Mouse (Mus musculus) ZHBTc4 (cell line): ENCODE results near the gene Ppp1r27.

Source experiments
- DNase-seq: peaks from one replicate; pipeline ENCODE4 v3.0.0-alpha.2; 2011; ENCODE audit warnings: low read depth, low spot score

Ppp1r27 gene

DNA sequence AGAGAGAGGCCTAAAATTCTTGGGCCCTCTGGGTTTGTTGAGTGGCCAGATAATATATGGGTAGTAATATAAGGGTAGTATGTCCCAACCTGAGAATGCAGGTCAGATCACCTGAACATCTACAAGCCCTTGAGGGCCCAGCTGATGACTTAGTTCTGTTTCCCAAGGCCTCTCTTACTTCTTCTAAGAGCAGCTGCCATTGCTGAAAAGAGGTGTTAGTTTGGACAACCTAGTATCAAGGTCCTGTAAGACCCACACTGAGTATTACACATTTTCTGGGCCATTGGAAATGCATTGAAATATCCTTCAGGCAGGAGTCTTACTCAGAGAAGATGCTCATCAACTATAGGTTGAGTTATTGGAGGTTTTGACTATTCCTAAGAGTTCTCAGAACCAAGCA is 25.0 kb upstream of the Ppp1r27 start:
- no peak for DNase-seq

DNA sequence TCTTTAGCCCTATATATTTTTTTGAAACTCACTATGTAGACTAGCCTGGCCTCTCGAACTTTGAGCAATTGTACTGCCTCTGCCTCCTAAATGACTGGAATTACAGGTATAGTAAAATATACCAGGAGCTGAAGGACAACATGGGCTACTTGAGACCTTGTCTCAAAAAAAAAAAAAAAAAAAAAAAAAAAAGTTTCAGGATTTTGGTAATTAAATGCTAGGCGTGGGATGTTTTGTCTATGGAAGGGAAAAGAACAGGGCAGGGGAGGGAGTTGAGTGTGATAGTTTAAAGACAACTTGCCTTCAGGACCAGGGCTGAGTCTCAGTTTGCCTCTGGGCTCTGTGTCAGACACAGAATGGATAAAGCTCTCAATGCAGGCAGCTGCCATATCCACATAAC is 24.1 kb upstream of the Ppp1r27 start:
- DNase-seq: no peak

DNA sequence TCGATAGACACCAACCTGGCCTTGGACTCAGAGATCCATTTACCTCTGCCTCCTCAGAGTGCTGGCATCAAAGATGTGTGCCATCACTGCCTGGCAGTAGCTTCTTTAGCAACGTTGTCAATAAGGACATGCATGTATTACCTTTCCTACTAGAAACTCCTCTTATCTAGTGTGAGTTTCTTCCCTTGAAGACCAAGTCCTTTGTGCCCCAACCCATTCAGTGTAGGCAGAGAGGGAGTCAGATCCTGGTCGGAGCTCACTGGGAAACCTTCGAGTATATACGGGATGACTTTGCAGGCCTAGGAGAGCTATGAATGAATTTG is 23.3 kb upstream of the Ppp1r27 start:
- no peak for DNase-seq

DNA sequence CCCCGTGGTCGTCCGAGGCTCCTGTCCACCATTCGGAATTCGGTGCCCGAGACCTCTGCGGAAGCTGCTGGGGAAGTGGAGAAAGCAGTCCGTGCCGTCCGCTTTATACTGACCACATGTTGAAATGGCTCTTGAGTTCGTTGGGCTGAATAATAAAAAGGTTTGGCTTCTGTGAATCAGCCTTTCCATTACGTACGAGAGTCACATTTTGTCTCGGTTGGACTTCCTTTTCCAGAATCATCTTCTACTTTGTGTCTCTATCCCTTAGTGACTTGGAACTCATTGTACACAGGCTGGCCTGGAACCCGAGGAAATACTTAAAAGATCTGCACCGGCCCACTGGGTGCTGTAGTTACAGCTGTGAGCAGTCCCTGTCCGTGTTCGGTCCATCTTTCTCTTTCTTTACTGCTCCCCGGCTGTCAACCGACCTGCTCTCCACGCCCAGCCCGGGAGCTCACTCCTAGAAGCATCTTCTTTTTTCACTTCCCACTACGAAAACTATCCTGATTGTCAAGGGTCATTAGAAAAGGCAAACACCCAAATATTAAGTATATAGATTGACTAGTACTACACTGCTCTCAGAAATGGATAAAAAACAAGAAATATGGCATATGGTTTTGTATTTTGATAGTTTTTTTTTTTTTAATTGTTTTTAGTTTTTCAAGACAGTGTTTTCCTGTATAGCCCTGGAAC is 22.8 kb upstream of the Ppp1r27 start:
- DNase-seq: peak; percentile 32

DNA sequence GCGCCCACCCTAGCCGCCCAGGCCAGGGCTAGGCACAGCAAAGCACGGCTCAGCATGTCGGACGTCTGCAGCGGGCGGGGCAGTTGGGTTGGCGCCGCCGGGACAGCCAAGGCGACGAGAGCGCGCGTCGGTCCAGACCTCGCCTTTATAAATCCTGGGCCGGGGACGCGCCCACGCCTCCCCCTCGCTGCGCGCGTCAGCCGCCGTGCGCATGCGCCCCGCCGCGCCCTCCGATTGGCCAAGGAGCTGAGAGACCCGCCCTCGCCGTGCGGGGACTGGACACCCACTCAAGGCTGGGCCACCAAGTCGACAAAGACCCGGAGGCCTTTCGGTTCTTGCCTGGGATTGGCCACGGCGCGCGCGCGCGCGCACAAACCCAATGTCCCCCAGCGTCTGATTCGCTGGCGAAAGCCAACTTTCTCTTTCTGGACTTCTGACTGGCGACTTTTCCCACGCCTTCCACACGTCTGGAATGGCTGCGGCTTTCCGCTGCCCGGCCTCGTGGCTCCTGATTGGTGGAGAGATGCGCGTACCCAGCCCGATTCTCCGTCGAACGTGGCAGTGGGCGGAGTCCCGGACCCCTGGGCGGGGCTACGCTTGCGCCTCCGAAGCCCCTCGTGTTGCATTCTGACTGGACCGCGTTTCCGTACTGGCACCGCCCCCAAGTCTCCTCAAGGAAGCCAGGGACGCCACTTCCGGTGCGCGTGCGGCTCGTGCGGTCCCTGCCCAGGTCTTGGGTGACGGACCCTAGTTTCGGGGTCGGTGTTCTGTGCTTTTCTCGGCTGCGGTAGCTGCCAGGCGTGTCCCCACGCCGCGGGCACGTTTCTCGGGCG is 22.0 kb upstream of the Ppp1r27 start, which contains the start of gene P4hb:
Gene P4hb (minus strand): TSS at position 502 of the 833 bp plus-strand sequence.
- DNase-seq: peak; percentile 100

DNA sequence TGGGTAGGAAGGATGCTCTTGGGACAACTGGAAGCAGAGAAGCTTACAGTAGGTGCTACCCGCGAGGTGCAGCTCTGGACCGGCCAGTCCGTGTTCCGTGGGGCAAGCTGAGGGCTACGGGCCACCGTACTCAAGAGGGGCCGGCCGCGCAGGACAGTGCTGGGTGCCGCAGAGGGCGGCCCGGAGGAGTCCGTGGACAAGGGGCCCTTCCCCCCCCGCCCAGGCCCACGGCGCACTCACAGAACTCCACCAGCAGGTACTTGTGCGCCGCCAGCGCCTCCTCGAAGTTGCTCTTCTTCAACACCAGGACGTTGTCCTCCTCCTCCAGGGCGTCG is 21.5 kb upstream of the Ppp1r27 start:
- no peak for DNase-seq

DNA sequence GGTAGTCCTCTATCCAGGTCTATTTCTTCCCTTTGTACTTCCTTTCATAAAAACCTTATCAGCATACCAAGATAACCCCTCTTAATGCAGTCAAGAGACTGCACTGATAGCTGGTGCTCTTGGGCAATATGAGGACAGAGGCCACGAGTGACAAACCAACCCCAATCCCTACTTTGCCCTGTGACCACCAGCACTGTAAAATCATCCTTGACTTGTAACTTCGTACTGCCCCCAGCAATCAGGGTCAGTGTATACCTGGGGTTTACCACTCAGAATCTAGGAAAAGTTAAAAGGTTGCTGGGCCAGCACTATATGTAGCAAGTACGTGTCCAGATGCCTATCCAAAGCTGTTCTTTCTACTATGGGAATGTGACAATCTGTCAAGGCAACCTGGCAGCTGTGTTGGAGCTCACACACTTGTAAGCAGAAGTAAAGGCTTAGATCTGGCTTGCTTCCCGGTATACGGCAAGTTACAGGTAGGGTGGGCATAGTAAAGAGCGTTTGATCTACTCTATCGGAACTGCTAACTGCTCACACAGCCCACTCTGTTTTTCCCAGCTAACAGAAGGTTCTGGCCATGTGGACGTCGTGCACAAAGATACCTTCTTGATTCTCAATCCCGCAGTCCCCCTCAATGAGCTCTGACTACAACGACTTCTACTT is 21.0 kb upstream of the Ppp1r27 start:
- DNase-seq: no peak

DNA sequence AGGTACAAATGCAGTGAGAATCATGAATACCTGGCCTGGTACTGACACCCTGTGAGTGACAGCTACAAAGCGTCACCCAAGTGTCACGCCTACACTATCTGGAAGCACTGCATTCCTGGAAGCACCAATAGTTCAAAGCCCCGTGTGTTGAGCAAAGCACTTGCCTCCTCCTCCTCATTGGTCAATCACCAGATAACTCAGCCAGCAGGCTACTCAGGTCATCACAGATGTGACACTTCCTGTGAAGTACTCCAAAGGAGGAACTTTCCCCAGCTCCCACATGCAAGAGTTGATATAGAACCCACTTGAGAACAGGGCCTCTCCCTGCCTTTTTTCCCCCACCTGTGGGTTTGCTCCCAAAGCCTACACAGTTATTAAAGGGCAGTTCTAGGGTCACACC is 20.2 kb upstream of the Ppp1r27 start:
- DNase-seq: no peak

DNA sequence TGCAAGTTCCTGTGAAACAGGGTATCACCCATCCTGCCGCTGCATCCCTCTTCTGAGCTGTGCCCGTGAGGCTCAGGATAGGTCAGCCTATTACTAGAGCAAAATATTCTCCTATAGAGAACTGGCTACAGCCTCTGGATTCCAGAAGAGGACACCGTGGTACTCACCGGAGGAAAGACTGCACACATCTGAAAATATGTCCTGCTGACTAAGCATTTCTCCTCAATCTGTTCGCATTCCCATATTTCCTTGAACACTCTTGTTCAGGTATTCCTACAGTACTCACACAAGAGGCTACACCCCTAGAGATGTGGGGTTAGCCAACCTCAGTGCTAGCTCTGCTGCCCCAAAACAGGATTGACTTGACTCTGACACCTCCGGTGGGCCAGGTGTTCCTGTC is 17.4 kb upstream of the Ppp1r27 start:
- no peak for DNase-seq

DNA sequence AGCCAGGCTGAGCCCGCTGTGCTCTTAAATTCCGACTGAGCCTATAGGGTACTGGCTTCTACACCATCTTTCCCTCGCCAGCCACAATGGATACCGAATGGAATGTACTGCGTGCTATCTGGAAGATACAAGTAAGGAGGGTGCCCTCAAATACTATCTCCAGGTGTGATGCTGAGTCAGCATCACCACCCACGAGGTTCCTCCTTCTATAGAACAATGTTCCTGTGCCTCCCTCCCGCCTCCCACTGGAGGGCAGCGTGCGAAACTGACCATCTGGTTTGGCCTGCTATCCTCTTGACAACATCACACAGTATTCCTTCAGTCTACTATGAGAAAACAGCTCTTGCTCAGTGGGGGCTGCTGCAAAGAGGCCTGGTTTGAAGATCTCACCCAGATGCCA is 14.2 kb upstream of the Ppp1r27 start:
- DNase-seq: no peak

DNA sequence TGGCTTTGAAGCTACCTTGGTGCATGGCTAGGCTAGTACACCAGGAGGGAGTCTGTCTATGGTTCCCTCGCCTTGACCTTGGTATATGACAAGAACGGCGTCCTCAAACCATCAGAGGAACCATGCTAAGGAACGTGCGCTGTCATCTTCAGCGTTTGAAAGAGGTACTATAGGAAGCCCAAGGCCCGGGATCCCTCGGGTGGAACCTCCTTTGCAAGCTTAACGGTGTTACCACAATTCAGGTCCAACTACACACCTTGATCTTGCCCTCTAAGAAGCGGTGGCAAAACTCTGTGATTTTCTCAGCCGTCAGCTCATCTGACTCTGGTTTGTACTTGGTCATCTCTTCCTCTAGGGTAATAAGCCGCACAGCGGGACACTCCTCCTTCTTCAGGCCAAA is 12.0 kb upstream of the Ppp1r27 start:
- no peak for DNase-seq

DNA sequence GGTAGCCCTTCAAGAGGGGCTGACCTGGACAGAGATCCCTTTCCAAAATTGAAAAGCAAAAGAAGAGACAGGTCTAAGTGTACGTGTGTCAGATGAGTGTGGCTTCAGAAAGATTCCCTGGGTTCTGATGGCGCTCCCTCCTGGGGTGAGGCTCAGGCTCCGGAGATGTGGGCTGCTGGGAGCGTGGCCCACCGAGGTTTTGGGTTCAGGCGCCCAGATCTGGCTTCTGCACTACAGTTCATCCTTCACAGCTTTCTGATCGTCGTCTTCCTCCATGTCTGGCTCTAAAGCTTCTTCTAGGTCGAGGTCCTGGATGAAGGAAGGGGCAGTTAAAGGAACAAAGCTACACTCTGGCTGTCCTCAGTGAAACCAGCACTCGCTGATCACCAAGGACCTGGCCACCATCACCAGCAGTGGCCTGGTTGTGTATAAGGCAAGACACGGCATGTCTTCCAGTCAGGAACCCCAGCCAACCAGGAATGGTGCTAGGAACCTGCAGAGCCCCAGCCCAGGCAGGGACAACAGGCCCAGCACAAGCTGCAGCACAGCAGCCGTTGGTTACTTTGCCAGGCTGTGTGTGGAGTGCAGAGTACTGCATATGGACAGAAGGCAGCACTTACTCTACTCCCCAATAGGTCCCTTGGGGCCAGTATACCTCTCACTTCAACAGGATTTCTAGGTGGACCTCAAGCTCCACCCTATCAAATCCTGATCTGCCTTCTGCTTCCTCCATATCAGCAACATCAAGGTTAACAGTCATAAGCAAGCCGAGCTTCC is 10.2 kb upstream of the Ppp1r27 start:
- no peak for DNase-seq

DNA sequence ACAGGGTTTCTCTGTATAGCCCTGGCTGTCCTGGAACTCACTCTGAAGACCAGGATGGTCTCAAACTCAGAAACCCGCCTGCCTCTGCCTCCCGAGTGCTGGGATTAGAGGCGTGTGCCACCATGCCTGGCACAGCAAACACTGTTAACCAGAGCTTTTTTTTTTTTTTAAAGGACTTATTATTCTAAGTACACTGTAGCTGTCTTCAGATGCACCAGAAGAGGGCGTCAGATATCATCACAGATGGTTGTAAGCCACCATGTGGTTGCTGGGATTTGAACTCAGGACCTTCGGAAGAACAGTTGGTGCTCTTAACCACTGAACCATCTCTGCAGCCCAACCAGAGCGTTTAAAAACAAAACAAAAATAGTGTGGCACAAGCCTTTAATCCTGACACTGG is 7.9 kb upstream of the Ppp1r27 start:
- peak; percentile 44 for DNase-seq

DNA sequence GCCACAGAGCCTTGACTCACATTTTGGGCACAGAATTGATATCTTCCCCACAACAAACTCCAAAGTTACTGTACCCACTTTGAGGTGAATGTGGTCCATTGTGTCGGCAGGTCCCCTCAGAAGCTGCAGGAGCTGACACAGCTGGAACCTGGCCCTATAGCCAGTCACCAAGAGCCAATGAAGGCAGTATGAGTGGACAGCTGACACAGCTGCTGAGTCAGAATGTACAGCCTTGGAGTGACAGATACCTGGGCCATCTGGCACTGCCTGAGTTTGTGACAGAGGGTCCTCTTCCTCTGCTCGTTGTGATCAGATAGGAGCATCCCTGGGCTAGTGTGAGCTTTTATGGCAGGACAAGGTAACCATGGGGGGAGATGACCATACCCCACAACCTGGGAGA is 4.3 kb upstream of the Ppp1r27 start:
- DNase-seq: no peak

DNA sequence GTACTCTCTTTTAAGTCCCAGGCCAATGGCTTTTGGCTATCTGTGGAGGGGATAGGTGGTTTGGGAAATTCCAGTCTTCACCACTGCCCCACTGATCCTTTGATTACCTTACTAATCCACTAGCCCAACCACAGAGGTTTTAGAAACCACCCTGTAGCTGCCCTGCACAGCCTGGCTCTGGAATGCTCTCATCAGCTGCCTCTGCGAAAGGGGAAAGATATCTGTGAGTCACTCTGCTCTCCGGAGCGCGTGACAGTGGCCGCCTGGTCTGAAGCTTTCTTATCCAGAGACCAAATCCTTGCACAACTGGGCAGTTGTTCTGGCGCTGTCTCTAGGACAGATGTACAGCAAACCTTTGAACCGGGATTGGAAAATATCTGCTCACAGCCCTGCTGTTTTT is 3.9 kb upstream of the Ppp1r27 start:
- no peak for DNase-seq

DNA sequence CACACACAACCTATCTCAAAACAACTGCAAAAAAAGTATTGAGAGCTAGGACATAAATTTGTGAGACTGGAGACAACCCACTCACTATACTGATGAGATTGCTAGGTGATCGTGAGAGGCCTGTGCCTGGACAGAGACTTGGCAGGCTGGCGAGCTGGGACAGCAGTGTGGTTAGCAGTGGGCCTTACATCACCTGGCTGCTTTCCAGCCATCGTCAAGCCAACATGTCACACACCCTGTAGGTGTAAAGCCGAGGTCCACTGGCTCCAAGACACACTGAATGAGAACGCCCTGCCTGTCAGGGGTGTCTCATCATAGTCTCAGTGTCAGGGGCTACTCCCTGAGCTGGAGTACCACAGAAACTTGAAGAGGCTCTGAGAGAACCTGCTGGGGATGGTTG is 1.8 kb upstream of the Ppp1r27 start:
- no peak for DNase-seq

DNA sequence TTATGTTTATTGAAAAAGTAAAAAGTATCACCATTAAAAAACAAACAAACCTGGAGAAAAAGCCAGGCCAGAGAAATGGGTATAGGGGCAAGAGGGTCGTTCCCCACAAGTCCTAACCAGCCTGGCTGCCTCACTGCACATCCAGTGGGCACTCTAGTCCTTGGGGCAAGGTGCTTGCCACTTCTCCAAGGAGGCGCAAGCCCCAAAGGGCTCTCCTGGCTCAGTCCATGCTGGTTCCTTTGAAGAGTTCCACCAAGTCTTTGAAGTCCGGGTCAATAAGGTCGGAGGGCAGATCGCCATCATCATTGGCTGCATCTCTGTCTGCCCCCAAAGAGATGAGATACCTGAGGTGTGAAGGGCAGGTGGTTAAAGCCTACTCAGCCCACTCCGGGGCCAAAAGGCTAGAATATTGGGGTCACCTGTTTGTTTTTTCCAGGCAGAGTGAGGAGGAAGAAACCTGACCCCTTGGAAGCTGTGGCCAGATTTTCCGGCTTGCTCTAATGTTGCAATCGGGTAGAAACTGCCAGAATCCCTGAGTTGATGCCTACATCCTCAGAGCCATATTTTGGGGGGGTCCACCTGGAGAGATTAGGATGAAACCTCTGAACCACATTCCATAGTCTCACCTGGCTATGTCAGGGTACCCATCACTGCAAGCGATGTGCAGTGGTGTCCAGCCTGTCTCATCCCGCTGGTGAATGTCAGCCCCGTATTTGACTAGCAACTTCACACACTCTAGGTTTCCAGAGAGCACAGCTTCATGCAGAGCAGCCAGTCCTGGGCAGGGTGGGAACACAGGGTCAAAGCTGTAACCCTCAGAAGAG is 734 bp downstream of the Ppp1r27 start:
- DNase-seq: no peak

DNA sequence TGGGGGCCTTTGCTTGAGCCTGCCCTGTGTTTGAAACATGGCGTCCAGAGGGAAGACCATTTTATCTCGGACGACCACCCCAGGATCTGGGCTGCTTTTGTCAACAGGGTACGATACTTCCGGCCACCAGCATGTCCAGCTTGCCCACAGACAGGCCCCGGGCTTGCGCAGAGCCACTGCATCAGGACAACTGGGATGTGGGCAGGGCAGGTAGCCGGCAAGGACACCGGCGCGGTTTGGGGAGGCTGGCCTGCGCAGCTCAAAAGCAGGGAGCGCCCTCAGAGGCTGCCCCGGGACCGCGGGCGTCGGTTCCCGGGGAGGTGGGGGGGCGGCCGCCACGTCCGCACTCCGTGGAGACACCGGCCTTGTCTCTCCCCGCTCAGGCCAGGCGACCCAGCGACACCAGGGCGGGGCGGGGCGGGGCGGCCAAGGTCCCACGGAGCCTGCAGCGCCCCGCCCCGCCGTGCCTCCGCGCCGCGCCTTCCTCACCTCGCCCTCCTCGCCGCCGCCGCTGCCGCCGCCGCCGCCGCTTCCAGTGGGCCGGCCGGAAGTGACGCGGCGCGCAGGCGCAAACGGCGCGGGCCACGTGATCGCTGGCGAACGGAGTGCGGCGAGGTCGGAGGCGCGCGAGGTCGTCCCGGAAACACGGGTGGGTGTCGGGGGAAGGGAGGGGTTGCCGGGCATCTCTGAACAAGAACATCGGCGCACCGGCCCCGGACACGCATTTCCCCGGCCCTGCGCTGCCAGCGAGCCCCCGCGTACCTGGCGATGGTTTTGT is 1.6 kb downstream of the Ppp1r27 start, which contains the start of gene Mcrip1:
Gene Mcrip1 (minus strand): TSS at position 560 of the 778 bp plus-strand sequence.
- DNase-seq: peak; percentile 92

DNA sequence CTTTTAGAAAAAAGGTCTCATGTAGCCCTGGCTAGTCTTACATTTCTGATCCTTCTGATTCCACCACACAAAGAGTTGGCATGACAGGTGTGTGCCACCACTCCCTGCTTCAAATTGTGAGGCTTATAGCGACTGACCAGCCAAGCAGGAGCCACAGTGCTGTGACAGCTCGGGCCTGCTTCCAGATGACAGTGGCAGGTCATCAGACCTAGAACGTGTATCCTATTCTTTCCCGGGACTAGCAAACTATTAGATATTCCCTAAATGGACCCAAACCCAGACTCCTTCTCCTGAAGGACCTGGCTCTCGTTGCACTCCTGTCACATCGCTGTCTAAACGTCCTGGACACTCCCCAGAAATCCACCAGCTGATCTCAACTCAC is 2.2 kb downstream of the Ppp1r27 start:
- DNase-seq: no peak

DNA sequence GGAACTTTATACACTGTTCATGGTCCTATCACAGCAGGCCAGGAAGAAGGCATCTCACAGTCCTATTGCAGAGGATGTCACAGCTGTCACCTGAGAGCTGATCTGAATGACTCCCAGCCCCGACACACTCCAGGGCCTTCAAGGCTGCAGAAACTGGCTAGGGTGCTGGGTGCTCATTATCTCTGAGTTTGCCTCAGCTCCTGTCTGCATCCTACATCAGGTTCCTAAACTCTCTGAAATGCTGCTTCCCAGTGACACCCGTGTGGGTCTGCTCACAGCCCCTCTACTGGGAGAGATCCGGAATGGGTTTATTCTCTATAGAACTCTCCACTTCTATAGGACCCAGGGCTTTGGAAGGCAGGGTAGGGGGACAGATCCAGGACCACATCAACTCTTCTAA is 2.7 kb downstream of the Ppp1r27 start:
- DNase-seq: no peak
